Mouse (Mus musculus) adrenal gland, adult 18-20 months (tissue): ENCODE data around the gene Scgb1b15. TPM values are rescaled to one million over a fixed set of nuclear protein-coding genes. Genes with fewer than 3 reads are reported as not detected.
"Not testable (repeated sequence)": the region's sequence is repeated elsewhere in the genome, so short reads cannot be mapped to it uniquely, and the experiment has no call there.

Experiments used
- DNase-seq, 2 experiments: peaks; one replicate each; pipeline ENCODE4 v3.0.0; 2021 to 2022; ENCODE audit warnings: low spot score in 2 of 2
- long read RNA-seq, 2 experiments: library from polyadenylated mRNA; stranded (forward); transcript quantifications; one replicate each; pipeline ENCODE4 v2.0.0; 2021
- total RNA-seq, 2 experiments: library from RNA; stranded (reverse); gene quantifications; 1 replicate in 1 of 2; 2 replicates in 1 of 2; pipeline ENCODE4 v1.2.3; 2021

The Scgb1b15 gene
- not detected for total RNA-seq
- long read RNA-seq, experiment 1: 0 reads
- long read RNA-seq, experiment 2: 0 reads

- DNase-seq: not testable (repeated sequence)
Measured at GRCm38 (mm10) chr7:32836254-32836653, at the start of gene Scgb1b15. Gene Scgb1b15 (plus strand): TSS chr7:32836554.

GRCm38 (mm10) chr7:32829562-32829961, 6.8 kb upstream of the Scgb1b15 start, which contains the start of gene Scgb2b15:
Gene Scgb2b15 (minus strand): TSS chr7:32829662.
- not testable (repeated sequence) for DNase-seq

Other genes with a start within 250 kb of the Scgb1b15 start
- not detected for gene Scgb2b15, start 6.9 kb upstream of the Scgb1b15 start, total RNA-seq
- gene Scgb2b17, start 220.0 kb downstream of the Scgb1b15 start, total RNA-seq: not detected
- gene Scgb1b17, start 226.9 kb downstream of the Scgb1b15 start, total RNA-seq: not detected